Mouse (Mus musculus) hindbrain, embryonic 11.5 days (tissue): Measurements from ENCODE around the gene Fam78b. TPM values are rescaled to one million over a fixed set of nuclear protein-coding genes. Genes with fewer than 3 reads are reported as not detected.

Experiments
- ATAC-seq: fragments of 200-750 bp; cut with Nextera tagmentation; 2 replicates; pipeline ENCODE4 v1.8.0; 2017; ENCODE audit warnings: mild to moderate bottlenecking, moderate TSS enrichment, moderate library complexity; ENCODE audit not compliant: low FRiP score
- DNase-seq: peaks from one replicate; pipeline ENCODE4 v3.0.0-alpha.2; 2015; ENCODE audit warnings: low spot score
- H3K27ac ChIP-seq: fragments of 300-500 bp; sonication (generic); 2 replicates; pipeline ENCODE4 v1.5.1; 2014; ENCODE audit warnings: mild to moderate bottlenecking, low read depth, low read length
- H3K27me3 ChIP-seq: fragments of 300-500 bp; sonication (generic); 2 replicates; pipeline ENCODE4 v1.6.1; 2014; ENCODE audit warnings: mild to moderate bottlenecking, low read length, moderate library complexity, mixed read lengths; ENCODE audit not compliant: control insufficient read depth, insufficient read depth
- H3K36me3 ChIP-seq: fragments of 300-500 bp; sonication (generic); 2 replicates; pipeline ENCODE4 v1.6.1; 2014; ENCODE audit warnings: mild to moderate bottlenecking, low read length, moderate library complexity, mixed read lengths; ENCODE audit not compliant: control insufficient read depth, insufficient read depth
- H3K4me1 ChIP-seq: fragments of 300-500 bp; sonication (generic); replicated peaks from 2 replicates; pipeline ENCODE4 v1.6.1; 2014; ENCODE audit warnings: low read length, mixed read lengths; ENCODE audit not compliant: control insufficient read depth, insufficient read depth
- H3K4me2 ChIP-seq: fragments of 300-500 bp; sonication (generic); replicated peaks from 2 replicates; pipeline ENCODE4 v1.6.1; 2014; ENCODE audit warnings: mild to moderate bottlenecking, low read depth, low read length
- H3K4me3 ChIP-seq: fragments of 300-500 bp; sonication (generic); 2 replicates; pipeline ENCODE4 v1.5.1; 2014; ENCODE audit warnings: low read depth, low read length
- H3K9ac ChIP-seq: fragments of 300-500 bp; sonication (generic); 2 replicates; pipeline ENCODE4 v1.6.1; 2014; ENCODE audit warnings: low read depth, low read length
- H3K9me3 ChIP-seq: fragments of 300-500 bp; sonication (generic); 2 replicates; pipeline ENCODE4 v1.6.1; 2016; ENCODE audit warnings: low read length; ENCODE audit not compliant: control insufficient read depth
- WGBS: fragments of 180-500 bp; shearing (Covaris S2); extraction: QIAGEN DNeasy Blood & Tissue Kit; methylation state at CpG from one replicate; pipeline ENCODE4 v1.1.7; 2014; 5-methylcytosine and 5-hydroxymethylcytosine counted together
- polyA plus RNA-seq: library from polyadenylated mRNA; unstranded; fragments of >200 nt; fragmentation: Nextera tagmentation; extraction: Ambion mirVana; gene quantifications from 2 replicates; pipeline ENCODE4 v1.2.1, GENCODE M21; 2014

Gene Fam78b
- polyA plus RNA-seq, 1 experiment from 2014 or later, result 9.3 TPM

DNA sequence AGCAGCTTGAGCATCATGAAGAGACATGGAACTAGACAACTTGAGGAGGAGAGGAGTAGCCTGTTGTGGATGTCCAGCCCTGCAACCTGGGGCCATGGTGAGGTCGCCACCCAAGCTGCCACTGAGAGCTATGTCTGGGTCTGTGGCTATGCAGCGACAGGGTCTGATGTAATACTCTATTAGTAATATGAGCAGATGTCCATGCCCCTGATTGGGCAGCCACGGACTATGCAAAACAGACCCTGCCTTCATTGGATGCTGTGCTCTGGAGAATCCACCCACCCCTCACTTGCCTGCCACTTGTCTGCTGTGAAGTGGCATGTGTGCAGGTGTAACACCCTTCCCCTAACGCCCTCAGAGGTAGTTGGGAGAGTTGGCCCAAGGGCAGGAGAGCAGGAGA is 125.1 kb downstream of the Fam78b start:
- ATAC-seq (no peak), DNase-seq (no peak)
- Histone ChIP-seq H3K4me1 (no peaks in the 10 kb centered on the region), H3K36me3 (no peaks in the 10 kb centered on the region), H3K9ac (no peak overlapping the region), H3K27me3 (no peaks in the 10 kb centered on the region), H3K4me3 (no peak overlapping the region), H3K4me2 (no peak overlapping the region), H3K27ac (no peak overlapping the region), H3K9me3 (no peaks in the 10 kb centered on the region)
- 79% methylated on average over 4 of the region's 4 CpGs for WGBS

DNA sequence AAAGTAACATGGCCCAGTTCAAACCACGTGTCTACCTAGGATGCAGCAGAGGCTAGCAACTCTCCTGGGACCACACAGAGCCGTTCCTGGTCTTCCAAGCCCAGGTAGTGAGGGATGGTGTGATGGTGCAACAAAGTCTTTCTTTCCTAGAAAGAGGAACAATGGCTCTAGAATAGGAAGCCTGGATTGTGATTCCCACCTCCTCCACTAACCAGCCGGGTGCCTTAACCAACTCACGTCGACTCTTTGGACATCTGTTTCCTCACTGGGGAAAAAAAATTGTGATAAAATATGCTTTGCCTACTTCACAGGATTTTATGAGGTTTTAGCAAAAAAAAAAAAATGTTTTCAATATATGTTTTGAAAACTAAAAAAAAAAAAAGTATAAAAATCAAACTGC is 134.5 kb downstream of the Fam78b start:
- ATAC-seq, result no peak
- no peaks in the 10 kb centered on the region for H3K4me1 ChIP-seq
- no peaks in the 10 kb centered on the region for H3K27me3 ChIP-seq
- no peak overlapping the region for H3K9ac ChIP-seq
- H3K27ac ChIP-seq, result no peak overlapping the region
- H3K4me2 ChIP-seq, result no peak overlapping the region
- 97% methylated on average over 5 of the region's 5 CpGs for WGBS
- DNase-seq, result no peak
- H3K36me3 ChIP-seq, result no peaks in the 10 kb centered on the region
- H3K9me3 ChIP-seq, result no peaks in the 10 kb centered on the region
- no peak overlapping the region for H3K4me3 ChIP-seq
